Mouse (Mus musculus) thymus, postnatal 4 days (tissue): ENCODE measurements around the gene Slc31a2.
"Not testable (repeated sequence)": the region's sequence is repeated elsewhere in the genome, so short reads cannot be mapped to it uniquely, and the experiment has no call there.

Experiments used
- DNase-seq: peaks from one replicate; pipeline ENCODE4 v3.0.0; 2021

The Slc31a2 gene

DNA sequence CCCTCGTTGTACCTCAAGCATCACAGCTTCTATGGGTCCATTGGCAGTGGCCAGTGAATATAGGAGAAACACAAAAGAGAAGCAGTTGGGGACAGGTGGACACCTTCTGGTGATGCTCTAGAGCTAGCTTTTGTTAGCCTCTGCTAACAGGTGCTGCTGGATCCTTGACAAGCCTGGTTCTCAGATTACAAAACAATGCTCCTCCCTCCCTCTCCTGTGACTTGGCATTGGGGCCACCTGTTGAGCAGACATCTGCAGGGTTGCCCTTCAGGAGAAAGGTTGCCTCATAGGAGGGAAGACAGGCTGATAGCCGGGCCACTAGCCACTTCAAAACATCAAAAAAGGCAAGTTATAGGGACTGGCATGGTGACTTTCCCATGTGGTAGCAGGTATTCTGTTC is at the start of gene Slc31a2:
Gene Slc31a2, plus strand, starts transcription at position 287 of the 400 bp plus-strand sequence.
- DNase-seq, result no peak

DNA sequence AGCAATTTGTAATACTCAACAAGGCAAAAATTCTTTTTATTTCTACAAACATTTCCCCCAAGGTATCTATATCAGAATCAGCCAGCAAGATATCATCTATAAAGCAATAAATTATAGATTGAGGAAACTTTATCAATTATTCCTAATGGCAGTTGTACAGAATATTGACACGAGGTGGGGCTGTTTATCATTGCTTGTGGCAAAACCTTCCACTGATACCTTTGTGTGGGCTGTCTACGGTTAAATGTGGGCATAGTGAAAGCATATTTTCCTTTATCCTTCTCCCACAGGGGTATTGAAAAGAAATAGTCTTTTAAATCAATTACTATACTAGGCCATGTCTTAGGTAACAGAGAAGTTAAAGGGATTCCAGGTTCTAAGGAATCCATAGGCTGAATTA is 48.9 kb upstream of the Slc31a2 start:
- DNase-seq, result no peak

- peak; percentile 42 for DNase-seq
Measured at GRCm38 (mm10) chr4:62228391-62228790, 34.0 kb upstream of the Slc31a2 start.

DNA sequence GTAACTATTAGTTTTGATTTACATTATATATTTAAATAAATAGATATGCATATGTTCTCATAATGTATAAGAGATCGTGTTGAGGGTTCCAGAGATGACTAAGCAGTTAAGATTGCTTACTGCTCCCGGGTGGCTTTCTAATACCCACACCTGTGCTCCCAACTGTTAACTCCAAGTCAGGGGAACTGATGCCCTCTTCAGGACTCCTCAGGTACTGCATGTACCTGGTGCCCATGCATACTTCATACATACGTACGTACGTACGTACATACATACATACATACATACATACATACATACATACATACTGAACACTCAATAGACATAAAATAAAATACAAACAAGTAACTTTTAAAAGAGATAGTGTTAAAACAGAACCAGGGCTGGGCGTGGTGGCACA is 32.9 kb upstream of the Slc31a2 start:
- peak; percentile 27 for DNase-seq

- DNase-seq, result no peak
Measured at GRCm38 (mm10) chr4:62230153-62230552, 32.2 kb upstream of the Slc31a2 start.

- DNase-seq, result peak; percentile 35
Measured at GRCm38 (mm10) chr4:62230769-62231168, 31.6 kb upstream of the Slc31a2 start, which contains the start of gene Zfp37. Gene Zfp37 (minus strand): TSS chr4:62231047.

- no peak for DNase-seq
Measured at GRCm38 (mm10) chr4:62240586-62240985, 21.8 kb upstream of the Slc31a2 start.

DNA sequence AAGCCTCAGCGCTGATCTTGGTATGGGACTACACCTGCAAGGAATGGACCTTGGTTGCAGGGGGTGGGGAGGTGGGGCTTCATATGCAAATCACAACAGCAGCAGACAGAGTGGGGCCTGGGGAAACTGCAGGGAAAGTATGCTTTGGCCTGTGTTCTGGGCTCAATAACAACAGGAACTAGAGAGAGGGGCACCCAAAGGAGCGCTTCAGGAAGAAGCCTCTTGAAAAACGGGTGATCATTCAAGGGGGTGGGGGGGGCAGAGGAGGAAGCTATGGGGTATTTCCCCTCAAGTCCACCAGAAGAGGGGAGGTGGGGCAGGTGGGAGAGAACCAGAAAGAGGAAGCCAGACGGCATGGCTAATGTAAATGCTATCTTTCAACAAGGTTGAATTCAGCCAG is 14.0 kb upstream of the Slc31a2 start:
- DNase-seq, result no peak

GRCm38 (mm10) chr4:62250896-62251544 is 11.3 kb upstream of the Slc31a2 start:
- peak; percentile 41 for DNase-seq

DNA sequence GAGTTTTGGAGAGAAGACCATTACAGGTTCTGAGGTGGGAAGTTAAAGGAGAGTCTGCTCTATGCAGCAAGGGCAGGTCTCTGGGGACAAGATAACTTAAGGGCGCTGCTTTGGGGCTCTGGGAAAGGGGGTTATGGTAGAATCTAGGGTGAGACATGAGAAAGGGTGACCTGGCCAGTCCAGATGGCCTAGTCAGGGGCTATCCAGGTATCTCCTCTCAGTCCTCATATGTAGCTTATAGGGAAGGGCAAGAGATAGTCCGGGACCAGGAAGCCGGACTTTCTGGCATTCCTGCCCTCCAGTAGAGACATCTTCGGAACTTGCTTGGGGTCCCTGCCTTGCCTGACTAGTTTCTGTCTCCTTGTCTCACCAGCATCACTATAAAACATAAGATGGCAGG is 10.6 kb upstream of the Slc31a2 start:
- no peak for DNase-seq

DNA sequence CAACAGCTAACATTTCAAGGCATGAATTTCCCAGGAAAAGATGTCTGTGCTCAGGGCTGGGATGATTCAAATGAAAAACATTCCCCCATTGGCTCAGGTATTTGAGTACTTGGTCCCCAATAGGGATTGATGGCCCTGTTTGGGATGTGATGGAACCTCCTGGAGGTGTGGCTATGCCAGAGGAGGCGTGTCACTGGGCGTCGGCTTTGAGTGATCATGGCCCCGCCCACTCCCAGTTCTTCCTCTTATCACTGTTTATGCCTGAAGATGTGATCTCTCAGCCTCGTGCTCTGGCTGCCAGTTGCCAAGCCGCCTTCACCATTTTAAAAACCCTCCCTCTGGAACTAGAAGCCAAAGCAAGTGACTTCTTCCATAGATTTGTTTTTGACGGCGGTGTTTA is 7.8 kb upstream of the Slc31a2 start:
- no peak for DNase-seq

DNA sequence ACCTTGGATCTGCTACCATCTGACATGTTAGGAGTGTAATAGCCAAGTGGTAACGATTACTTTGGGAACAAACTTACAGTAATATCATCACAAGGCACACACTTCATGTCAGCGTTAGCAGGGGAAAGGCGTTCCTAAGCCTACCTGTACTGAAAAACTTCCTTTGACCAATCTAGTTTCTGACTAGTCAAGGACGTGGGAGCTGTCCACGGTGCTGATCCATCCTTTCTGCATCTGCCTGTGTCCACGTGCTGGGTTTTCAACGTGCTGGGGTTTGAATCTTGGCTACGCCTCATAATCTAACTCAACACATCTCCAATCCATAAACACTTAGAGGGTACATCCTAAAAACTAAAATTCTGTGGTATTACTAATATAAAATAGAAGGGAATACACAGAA is 5.4 kb upstream of the Slc31a2 start:
- DNase-seq, result peak; percentile 75

DNA sequence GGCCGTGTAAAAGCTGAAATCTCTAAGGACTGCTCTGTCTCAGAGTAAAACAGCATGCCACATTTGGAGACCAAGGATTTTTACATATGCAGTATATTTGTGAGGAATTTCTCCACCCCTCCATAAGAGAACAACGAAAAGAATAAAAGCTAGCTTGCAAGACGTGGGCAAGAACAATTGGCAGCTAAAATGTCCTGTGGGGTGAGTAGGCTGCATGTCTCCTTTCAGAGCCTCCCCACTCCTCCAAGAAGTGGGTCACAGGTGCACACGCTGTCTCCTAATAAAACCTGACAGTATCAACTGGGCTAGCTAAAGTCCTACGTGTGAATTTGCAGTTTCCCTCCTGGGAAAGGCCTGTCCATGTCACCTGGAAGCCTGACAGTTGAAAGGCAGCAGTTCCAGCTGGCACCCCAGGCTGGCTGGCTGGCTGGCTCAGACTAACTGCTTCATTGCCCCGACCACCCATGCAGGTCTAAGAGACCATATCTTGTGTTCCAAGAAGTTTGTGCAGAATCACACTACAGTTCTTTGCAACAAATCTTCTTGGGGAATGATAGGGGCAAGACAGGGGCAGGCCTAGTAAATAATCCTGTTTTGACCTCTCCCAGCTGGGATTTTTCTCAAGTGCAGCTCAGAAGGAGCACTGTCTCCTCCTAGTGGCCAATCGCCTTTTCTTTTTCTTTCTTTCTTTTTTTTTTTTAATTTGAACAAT is 927 bp downstream of the Slc31a2 start:
- DNase-seq, result no peak

- DNase-seq, result no peak
Measured at GRCm38 (mm10) chr4:62265154-62265836, 2.9 kb downstream of the Slc31a2 start.

DNA sequence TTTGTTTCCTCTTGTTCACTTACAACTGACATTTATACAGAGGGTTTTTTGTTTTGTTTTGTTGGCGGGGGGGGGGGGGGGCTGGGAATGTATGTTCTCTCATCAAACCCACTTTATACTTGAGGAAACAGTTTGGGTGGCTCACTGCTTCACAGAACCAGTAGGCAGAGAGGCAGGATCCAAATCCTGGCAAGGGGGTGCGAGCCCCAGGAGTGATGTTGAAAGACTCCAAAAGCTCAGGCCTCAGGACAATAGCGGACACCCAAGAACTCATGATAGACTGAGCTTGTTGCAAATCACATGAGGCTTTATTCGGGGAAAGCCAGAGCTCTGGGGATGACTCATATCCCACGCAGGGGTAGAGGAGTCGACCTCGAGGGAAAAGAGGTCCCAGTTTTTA is 3.7 kb downstream of the Slc31a2 start:
- not testable (repeated sequence) for DNase-seq

GRCm38 (mm10) chr4:62267101-62267500 is 4.7 kb downstream of the Slc31a2 start:
- no peak for DNase-seq

DNA sequence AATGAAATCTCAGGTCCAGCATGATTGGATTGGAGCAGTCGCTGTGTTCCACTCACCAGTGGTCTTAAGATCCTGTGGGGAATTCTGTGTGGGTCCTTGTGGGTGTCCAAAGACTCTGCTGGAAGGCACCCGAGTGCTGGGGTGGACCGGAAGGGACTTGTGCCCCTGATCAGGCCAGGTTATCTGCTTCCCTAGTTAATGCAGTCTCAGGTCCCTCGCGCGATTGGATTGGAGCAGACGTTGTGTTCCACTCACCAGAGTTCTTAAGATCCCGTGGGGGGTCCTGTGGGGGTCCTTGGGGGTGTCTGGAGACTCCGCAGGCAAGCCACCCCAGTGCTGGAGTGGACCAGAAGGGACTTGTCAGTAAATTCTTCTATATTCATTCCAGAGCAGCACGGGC is 10.3 kb downstream of the Slc31a2 start:
- no peak for DNase-seq

DNA sequence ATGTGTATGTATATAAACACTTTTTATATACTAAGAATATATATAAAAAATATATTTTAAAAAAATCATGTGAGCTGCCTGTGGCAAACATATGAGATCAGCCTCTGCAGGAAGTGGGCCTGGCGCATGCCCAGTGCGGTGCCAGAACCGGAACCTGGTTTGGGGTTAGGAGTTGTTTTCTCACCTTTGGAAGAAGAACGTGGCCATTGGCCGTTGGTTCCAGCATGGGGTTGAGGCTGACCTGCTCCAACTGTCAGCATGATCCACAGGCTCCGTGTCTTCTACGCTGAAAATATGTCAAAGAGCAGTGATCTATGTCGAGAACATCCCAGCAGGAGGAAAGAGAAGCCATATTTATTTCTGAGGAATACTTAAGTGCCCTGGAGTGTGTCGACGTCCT is 11.6 kb downstream of the Slc31a2 start:
- no peak for DNase-seq

- no peak for DNase-seq
Measured at GRCm38 (mm10) chr4:62274841-62275536, 12.6 kb downstream of the Slc31a2 start.

DNA sequence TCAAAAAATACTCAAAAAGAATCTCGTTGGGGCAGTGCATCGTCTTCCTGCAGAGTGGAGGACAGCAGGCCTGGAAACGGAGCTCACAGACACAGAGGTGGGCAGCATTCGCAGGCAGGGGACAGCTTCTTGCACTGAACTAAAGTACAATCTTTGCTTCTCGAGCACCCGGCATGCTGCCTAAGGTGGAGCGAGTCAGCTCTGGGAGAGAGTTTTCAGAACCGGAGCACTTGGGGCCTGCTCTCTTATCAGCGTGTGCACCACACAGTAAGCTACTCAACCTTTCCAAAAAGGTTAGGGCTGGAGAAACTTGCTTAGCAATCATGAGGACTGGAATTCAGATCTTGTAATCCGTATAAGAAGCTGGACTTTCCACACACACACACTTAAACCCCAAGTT is 14.3 kb downstream of the Slc31a2 start:
- DNase-seq, result no peak

- no peak for DNase-seq
Measured at GRCm38 (mm10) chr4:62277222-62277621, 14.9 kb downstream of the Slc31a2 start.

DNA sequence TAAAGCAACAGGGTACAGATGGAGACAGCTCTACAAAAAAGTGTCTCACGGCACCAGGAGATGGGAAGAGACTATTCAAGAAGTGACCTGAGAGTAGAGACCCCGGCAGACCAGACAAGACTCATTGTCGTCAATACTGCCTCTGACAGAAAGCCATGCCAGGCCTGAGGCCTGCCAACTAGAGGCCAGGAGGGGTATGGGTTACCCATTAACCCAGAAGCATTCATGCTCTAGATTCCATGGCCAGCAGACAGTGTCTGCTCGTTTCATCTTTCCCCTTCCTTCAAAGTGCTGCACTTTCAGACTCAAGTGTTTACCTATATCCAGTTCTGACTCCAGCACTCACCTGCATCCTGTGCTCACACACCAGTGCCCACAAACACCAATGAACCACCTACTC is 15.7 kb downstream of the Slc31a2 start:
- no peak for DNase-seq

DNA sequence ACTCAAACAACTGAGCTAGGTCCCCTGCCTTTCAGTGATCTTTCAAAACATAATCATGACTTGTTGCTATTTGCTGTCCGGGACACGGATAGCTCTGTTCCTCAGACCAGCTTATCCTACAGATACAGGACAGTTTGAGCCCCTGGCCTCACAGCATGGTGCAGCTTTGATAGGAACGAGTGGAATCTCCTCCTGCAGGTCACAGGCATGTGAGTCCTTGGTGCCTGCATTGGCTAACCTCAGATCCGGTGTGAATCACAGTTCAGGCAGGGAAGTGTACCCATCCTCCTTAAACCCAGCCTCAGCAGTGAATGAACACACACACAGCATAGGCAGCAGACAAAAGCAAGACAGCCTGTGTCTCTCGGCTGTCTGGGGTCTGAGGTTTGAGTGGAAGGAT is 19.0 kb downstream of the Slc31a2 start:
- DNase-seq, result peak; percentile 1
